In genomic region chr10:31609066-31609961, GRCm38 (mm10) we compare ENCODE assay signal across 8 mouse cellular contexts. TPM values are rescaled to one million over a fixed set of nuclear protein-coding genes. Genes with fewer than 3 reads are reported as not detected.
DNase-seq lines count a peak whose midpoint lies in the region; ATAC-seq and TF ChIP-seq lines count a peak whose summit lies in the region.

Gene Rnf217 (minus strand): TSS chr10:31609184.

- intact Hi-C loops in heart, postnatal 25 days (cut with DNase I), result loop anchor here (10.0 kb wide), 1 partner anchor 765 kb away; the partner anchor contains the start of gene Hey2

- no peaks in the 10 kb centered on the region for H3K27me3 ChIP-seq in forebrain, postnatal 0 days (ENCODE audit: insufficient read depth, low read length)
- peaks cover 8% of the 10 kb centered on the region for H3K27me3 ChIP-seq in liver, postnatal 0 days (ENCODE audit: insufficient read depth, low read length)
- no peaks in the 10 kb centered on the region for H3K27me3 ChIP-seq in neural tube, embryonic 13.5 days

- peak within 1 kb of the TSS; percentile 77 for H3K27ac ChIP-seq in forebrain, postnatal 0 days (ENCODE audit: low read depth, low read length)
- H3K27ac ChIP-seq in layer of hippocampus, adult 2 months, result peak within 1 kb of the TSS; percentile 85
- peak within 1 kb of the TSS; percentile 59 for H3K27ac ChIP-seq in liver, postnatal 0 days (ENCODE audit: low read depth)
- H3K27ac ChIP-seq in neural tube, embryonic 13.5 days (replicated peaks), result peak within 1 kb of the TSS; percentile 80

- H3K9ac ChIP-seq in forebrain, postnatal 0 days, result peak within 1 kb of the TSS; percentile 93
- peak within 1 kb of the TSS; percentile 68 for H3K9ac ChIP-seq in liver, postnatal 0 days (replicated peaks)
- H3K9ac ChIP-seq in neural tube, embryonic 13.5 days, result peak within 1 kb of the TSS; percentile 98

- no peaks in the 10 kb centered on the region for H3K36me3 ChIP-seq in forebrain, postnatal 0 days (ENCODE audit: insufficient read depth)
- H3K36me3 ChIP-seq in liver, postnatal 0 days (replicated peaks; ENCODE audit: insufficient read depth, low read length), result no peaks in the 10 kb centered on the region
- no peaks in the 10 kb centered on the region for H3K36me3 ChIP-seq in neural tube, embryonic 13.5 days

- peak within 1 kb of the TSS; percentile 87 for H3K4me3 ChIP-seq in forebrain, postnatal 0 days (ENCODE audit: low read depth, low read length)
- H3K4me3 ChIP-seq in layer of hippocampus, adult 2 months, result peak within 1 kb of the TSS; percentile 78
- H3K4me3 ChIP-seq in liver, postnatal 0 days (ENCODE audit: low read depth, low read length), result peak within 1 kb of the TSS; percentile 71
- H3K4me3 ChIP-seq in neural tube, embryonic 13.5 days, result peak within 1 kb of the TSS; percentile 90

- TF ChIP-seq CTCF in forebrain, postnatal 0 days (IDR thresholded peaks at IDR 0.05; ENCODE audit: low read depth), result peak; percentile 14; the same call in 1 of the 2 replicates
- no peak for TF ChIP-seq CTCF in layer of hippocampus, adult 2 months (conservative IDR thresholded peaks at IDR 0.05)
- no peak for TF ChIP-seq CTCF in liver, postnatal 0 days (IDR thresholded peaks at IDR 0.05; ENCODE audit: low read depth)

- peak; percentile 91 for ATAC-seq in forebrain, postnatal 0 days
- ATAC-seq in liver, postnatal 0 days, result peak; percentile 74
- ATAC-seq in neural tube, embryonic 13.5 days (ENCODE audit: low read depth), result peak; percentile 91

- WGBS in forebrain, postnatal 0 days, result 4% methylated on average over 84 of the region's 106 CpGs
- WGBS in liver, postnatal 0 days (ENCODE audit: insufficient replicate concordance), result under 1% methylated on average over 62 of the region's 106 CpGs
- under 1% methylated on average over 87 of the region's 106 CpGs for WGBS in neural tube, embryonic 13.5 days

- TF ChIP-seq EP300 in liver, postnatal 0 days (IDR thresholded peaks at IDR 0.05; ENCODE audit: low read depth), result no peak

- peaks cover 18% of the 10 kb centered on the region for H3K4me1 ChIP-seq in forebrain, postnatal 0 days (ENCODE audit: insufficient read depth)
- H3K4me1 ChIP-seq in liver, postnatal 0 days (ENCODE audit: insufficient read depth), result peaks cover 9% of the 10 kb centered on the region
- H3K4me1 ChIP-seq in neural tube, embryonic 13.5 days (replicated peaks), result peaks cover 33% of the 10 kb centered on the region

- DNase-seq in ES-CJ7 (ENCODE audit: low read depth, low spot score), result peak; percentile 56
- DNase-seq in cerebellum, adult 11-12 months, result peak; percentile 85
- peak; percentile 78 for DNase-seq in forebrain, postnatal 0 days
- DNase-seq in heart, postnatal 25 days (ENCODE audit: low spot score), result peak; percentile 47
- DNase-seq in layer of hippocampus, adult 2 months (ENCODE audit: low spot score in 2 of 2), result peak; percentile 69 to 76
- DNase-seq in liver, postnatal 0 days, result peak; percentile 67
- DNase-seq in testis, postnatal 14 days (ENCODE audit: low spot score), result peak; percentile 81

- H3K9me3 ChIP-seq in forebrain, postnatal 0 days (ENCODE audit: low read length), result no peaks in the 10 kb centered on the region
- H3K9me3 ChIP-seq in liver, postnatal 0 days (ENCODE audit: low read length), result no peaks in the 10 kb centered on the region
- H3K9me3 ChIP-seq in neural tube, embryonic 13.5 days, result no peaks in the 10 kb centered on the region

- H3K4me2 ChIP-seq in forebrain, postnatal 0 days (ENCODE audit: low read depth), result peak within 1 kb of the TSS; percentile 86
- peak within 1 kb of the TSS; percentile 79 for H3K4me2 ChIP-seq in liver, postnatal 0 days (ENCODE audit: low read depth, low read length)
- peak within 1 kb of the TSS; percentile 80 for H3K4me2 ChIP-seq in neural tube, embryonic 13.5 days

RNA-seq across cellular contexts. Expression of gene Rnf217, which starts in this region (rescaled TPM):
- 10.2 and 14.0 TPM in 2 replicates for total RNA-seq in forebrain, postnatal 0 days (2014; rRNA removed)
- polyA plus RNA-seq in forebrain, postnatal 0 days (2015; fragmentation: Nextera tagmentation; extraction: Ambion mirVana), result 1.5 and 1.8 TPM in 2 replicates
- 1 to 10 TPM; 3.9 to 4.1 TPM for total RNA-seq in heart, postnatal 25 days (2021)
- total RNA-seq in layer of hippocampus, adult 2 months (2021), result 1 to 10 TPM; 6.7 to 6.9 TPM
- polyA plus RNA-seq in liver, postnatal 0 days (2015; fragmentation: Nextera tagmentation; extraction: Ambion mirVana), result 0.52 and 0.56 TPM in 2 replicates
- 1.6 and 1.7 TPM in 2 replicates for polyA plus RNA-seq in neural tube, embryonic 13.5 days (2015; fragmentation: Nextera tagmentation; extraction: Ambion mirVana)

Comparison
In these comparisons a context has a peak if more than half of its experiments do, and no peak if none do; other contexts are left out.
1. Peak in every context shown above with its lines: DNase-seq, ATAC-seq, H3K4me3 ChIP-seq and H3K27ac ChIP-seq.
2. Peak in DNase-seq, ATAC-seq, H3K4me3 ChIP-seq, H3K27ac ChIP-seq, H3K9ac ChIP-seq and H3K4me2 ChIP-seq in liver, postnatal 0 days; RNA of the gene not detected or under 1 TPM.